Mouse (Mus musculus) MEL (cell line): ENCODE data around the gene Tchhl1. TPM values are rescaled to one million over a fixed set of nuclear protein-coding genes. Genes with fewer than 3 reads are reported as not detected.

Source experiments
- DNase-seq: peaks from one replicate; pipeline ENCODE4 v3.0.0; 2011; ENCODE audit warnings: low read depth, low spot score
- H3K27ac ChIP-seq: 2 replicates; pipeline ENCODE4 v1.5.1; 2012; ENCODE audit warnings: low read depth, mild to moderate bottlenecking, control low read depth, low read length, moderate library complexity; ENCODE audit not compliant: control insufficient read depth
- H3K27me3 ChIP-seq, 2 experiments: fragments of 150-350 bp in 1 of 2; sonication (generic) in 1 of 2; 2 replicates each; pipeline ENCODE4 v1.6.1; 2012; ENCODE audit warnings: low read length in 2 of 2, mild to moderate bottlenecking in 2 of 2, improper control_type of control experiment in 1 of 2, moderate library complexity in 1 of 2; ENCODE audit not compliant: insufficient read depth in 2 of 2, control insufficient read depth in 1 of 2
- H3K36me3 ChIP-seq, 2 experiments: 2 replicates each; pipeline ENCODE4 v1.6.1; 2012 to 2014; ENCODE audit warnings: low read length in 2 of 2, improper control_type of control experiment in 1 of 2, inconsistent platforms in 1 of 2, mild to moderate bottlenecking in 1 of 2; ENCODE audit not compliant: insufficient read depth in 2 of 2, control insufficient read depth in 1 of 2
- H3K4me1 ChIP-seq, 2 experiments: fragments of 150-350 bp in 1 of 2; sonication (generic) in 1 of 2; 2 replicates each; pipeline ENCODE4 v1.6.1; 2012; ENCODE audit warnings: low read length in 2 of 2, improper control_type of control experiment in 1 of 2, mild to moderate bottlenecking in 1 of 2; ENCODE audit not compliant: insufficient read depth in 2 of 2, control insufficient read depth in 1 of 2
- H3K4me3 ChIP-seq, 2 experiments: fragments of 150-350 bp in 1 of 2; sonication (generic) in 1 of 2; 2 replicates each; pipeline ENCODE4 v1.5.1; 2012; ENCODE audit warnings: low read depth in 2 of 2, low read length in 2 of 2, mild to moderate bottlenecking in 2 of 2, moderate library complexity in 2 of 2, control low read depth in 1 of 2, improper control_type of control experiment in 1 of 2; ENCODE audit not compliant: control insufficient read depth in 1 of 2, insufficient read depth in 1 of 2
- H3K79me2 ChIP-seq: 2 replicates; pipeline ENCODE4 v1.6.1; 2012; ENCODE audit warnings: mild to moderate bottlenecking, low read length, moderate library complexity; ENCODE audit not compliant: control insufficient read depth, poor library complexity, insufficient read depth
- H3K9ac ChIP-seq: 2 replicates; pipeline ENCODE4 v1.6.1; 2012; ENCODE audit warnings: low read depth, mild to moderate bottlenecking, control low read depth, low read length, moderate library complexity; ENCODE audit not compliant: control insufficient read depth, poor library complexity, severe bottlenecking
- H3K9me3 ChIP-seq: fragments of 150-350 bp; sonication (generic); replicated peaks from 2 replicates; pipeline ENCODE4 v1.6.1; 2012; ENCODE audit warnings: mild to moderate bottlenecking, low read length, improper control_type of control experiment, moderate library complexity; ENCODE audit not compliant: insufficient read depth
- BHLHE40 ChIP-seq: IDR thresholded peaks from 2 replicates; pipeline ENCODE4 v1.6.1; 2012; ENCODE audit warnings: low read depth, mild to moderate bottlenecking, inconsistent platforms, low read length, improper control_type of control experiment, borderline replicate concordance
- CHD1 ChIP-seq: IDR thresholded peaks from 2 replicates; pipeline ENCODE4 v1.6.1; 2012; ENCODE audit warnings: low read depth, mild to moderate bottlenecking, inconsistent platforms, low read length, improper control_type of control experiment
- CTCF ChIP-seq, 3 experiments: IDR thresholded peaks in 2 of 3; conservative IDR thresholded peaks in 1 of 3; 2 replicates each; pipeline ENCODE4 v1.5.1; 2011 to 2012; ENCODE audit warnings: low read length in 3 of 3, low read depth in 2 of 3, mild to moderate bottlenecking in 2 of 3, improper control_type of control experiment in 1 of 3, inconsistent platforms in 1 of 3, mixed read lengths in 1 of 3, moderate library complexity in 1 of 3; ENCODE audit not compliant: control insufficient read depth in 1 of 3, insufficient read depth in 1 of 3, poor library complexity in 1 of 3, severe bottlenecking in 1 of 3
- ETS1 ChIP-seq: IDR thresholded peaks from 2 replicates; pipeline ENCODE4 v1.6.1; 2012; ENCODE audit warnings: low read depth, mild to moderate bottlenecking, inconsistent platforms, low read length, improper control_type of control experiment, moderate library complexity
- GATA1 ChIP-seq: IDR thresholded peaks from 2 replicates; pipeline ENCODE4 v1.6.1; 2011; ENCODE audit warnings: low read depth, low read length, improper control_type of control experiment
- JUND ChIP-seq: IDR thresholded peaks from 2 replicates; pipeline ENCODE4 v1.6.1; 2011; ENCODE audit warnings: low read depth, mild to moderate bottlenecking, improper control_type of control experiment, low read length
- KAT2A ChIP-seq: conservative IDR thresholded peaks from 2 replicates; pipeline ENCODE4 v1.6.1; 2012; ENCODE audit warnings: low read depth, low read length, improper control_type of control experiment, inconsistent platforms
- MAFK ChIP-seq: IDR thresholded peaks from 2 replicates; pipeline ENCODE4 v1.6.1; 2011; ENCODE audit warnings: low read depth, mild to moderate bottlenecking, low read length, improper control_type of control experiment, borderline replicate concordance
- MAZ ChIP-seq: IDR thresholded peaks from 2 replicates; pipeline ENCODE4 v1.6.1; 2012; ENCODE audit warnings: low read depth, mild to moderate bottlenecking, inconsistent platforms, low read length, improper control_type of control experiment
- MXI1 ChIP-seq: IDR thresholded peaks from 2 replicates; pipeline ENCODE4 v1.6.1; 2011; ENCODE audit warnings: mild to moderate bottlenecking, low read depth, low read length, improper control_type of control experiment
- MYB ChIP-seq: IDR thresholded peaks from 2 replicates; pipeline ENCODE4 v1.6.1; 2011; ENCODE audit warnings: mild to moderate bottlenecking, low read depth, low read length, improper control_type of control experiment
- MYC ChIP-seq: IDR thresholded peaks from 2 replicates; pipeline ENCODE4 v1.6.1; 2011; ENCODE audit warnings: low read depth, mild to moderate bottlenecking, low read length, improper control_type of control experiment, moderate library complexity
- NELFE ChIP-seq: IDR thresholded peaks from 2 replicates; pipeline ENCODE4 v1.6.1; 2011; ENCODE audit warnings: low read depth, low read length, improper control_type of control experiment
- POLR2AphosphoS2 ChIP-seq: IDR thresholded peaks from 2 replicates; pipeline ENCODE4 v1.6.1; 2011; ENCODE audit warnings: low read length, improper control_type of control experiment
- RCOR1 ChIP-seq: IDR thresholded peaks from 2 replicates; pipeline ENCODE4 v1.6.1; 2012; ENCODE audit warnings: low read depth, mild to moderate bottlenecking, inconsistent platforms, low read length, improper control_type of control experiment
- TAL1 ChIP-seq: IDR thresholded peaks from 2 replicates; pipeline ENCODE4 v1.6.1; 2012; ENCODE audit warnings: mild to moderate bottlenecking, inconsistent platforms, low read length, moderate library complexity, mixed read lengths
- TBP ChIP-seq: IDR thresholded peaks from 2 replicates; pipeline ENCODE4 v1.8.0; 2011; ENCODE audit warnings: low read depth, low read length, improper control_type of control experiment
- TCF12 ChIP-seq: IDR thresholded peaks from 2 replicates; pipeline ENCODE4 v1.6.1; 2014; ENCODE audit warnings: low read depth, mild to moderate bottlenecking, inconsistent platforms, low read length, improper control_type of control experiment, moderate library complexity
- UBTF ChIP-seq: IDR thresholded peaks from 2 replicates; pipeline ENCODE4 v1.6.1; 2012; ENCODE audit warnings: low read depth, mild to moderate bottlenecking, inconsistent platforms, low read length, improper control_type of control experiment, moderate library complexity, borderline replicate concordance; ENCODE audit not compliant: insufficient read depth
- USF1 ChIP-seq: IDR thresholded peaks from 2 replicates; pipeline ENCODE4 v1.6.1; 2014; ENCODE audit warnings: low read depth, mild to moderate bottlenecking, inconsistent platforms, low read length, improper control_type of control experiment, moderate library complexity
- USF2 ChIP-seq, 2 experiments: IDR thresholded peaks; 2 replicates each; pipeline ENCODE4 v1.6.1; 2011 to 2012; ENCODE audit warnings: improper control_type of control experiment in 2 of 2, low read length in 2 of 2, borderline replicate concordance in 1 of 2, inconsistent platforms in 1 of 2, low read depth in 1 of 2, mild to moderate bottlenecking in 1 of 2; ENCODE audit not compliant: insufficient read depth in 1 of 2
- polyA plus RNA-seq, 2 experiments: library from polyadenylated mRNA; stranded (reverse) in 1 of 2; unstranded in 1 of 2; fragments of >175 nt in 1 of 2; fragments of >200 nt in 1 of 2; gene quantifications; 2 replicates each; pipeline versions ENCODE4 v1.2.1 to v1.2.4; 2012; ENCODE audit warnings: low replicate concordance in 2 of 2, low read depth in 1 of 2; ENCODE audit not compliant: insufficient read length in 2 of 2, insufficient read depth in 1 of 2, missing spikeins in 1 of 2
- total RNA-seq: library from RNA; depleted of rRNA; stranded (reverse); fragments of 300-350 nt; gene quantifications from 2 replicates; pipeline ENCODE4 v1.2.3, GENCODE M21; 2012

Tchhl1 gene
- total and polyA plus RNA-seq, 3 experiments = not detected

DNA sequence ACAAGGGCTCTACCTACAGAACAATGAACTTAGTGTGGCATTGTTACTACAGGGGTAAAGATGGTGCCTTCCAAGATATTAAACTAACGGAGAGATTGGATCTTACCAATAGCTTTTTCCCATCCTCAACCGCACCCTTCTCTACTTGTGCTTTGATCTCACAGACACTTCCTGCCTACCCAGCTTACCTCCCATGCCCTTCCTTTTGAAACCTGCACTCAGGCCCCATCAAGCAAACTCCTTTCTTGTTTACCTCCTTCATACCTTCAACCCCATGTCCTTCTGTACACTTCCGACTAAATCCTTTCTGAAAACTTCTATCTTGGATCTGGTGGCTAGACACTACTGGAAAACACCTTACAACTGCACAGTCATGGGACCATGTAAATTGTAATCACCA is 46.1 kb downstream of the Tchhl1 start:
- H3K79me2 ChIP-seq = no peaks in the 10 kb centered on the region
- TF ChIP-seq BHLHE40 (no peak), USF1 (no peak), NELFE (no peak), GATA1 (no peak), RCOR1 (no peak), MAZ (no peak), KAT2A (no peak)
- H3K4me1 ChIP-seq = no peaks in the 10 kb centered on the region
- no peaks in the 10 kb centered on the region for H3K9me3 ChIP-seq
- no peak overlapping the region for H3K9ac ChIP-seq
- no peaks in the 10 kb centered on the region for H3K36me3 ChIP-seq
- no peak for DNase-seq
- H3K27me3 ChIP-seq = peaks cover 0 to 6% of the 10 kb centered on the region in 2 experiments; a peak in 1 of 4 replicates
- H3K4me3 ChIP-seq = no peak overlapping the region
- H3K27ac ChIP-seq = no peak overlapping the region

- no peak overlapping the region for H3K9ac ChIP-seq
- DNase-seq = no peak
- H3K79me2 ChIP-seq = no peaks in the 10 kb centered on the region
- H3K27ac ChIP-seq = no peak overlapping the region
- H3K27me3 ChIP-seq = peaks cover 0 to 2% of the 10 kb centered on the region in 2 experiments; a peak in 1 of 4 replicates
- H3K4me3 ChIP-seq = no peak overlapping the region
- TF ChIP-seq MYC (no peak), CTCF (IDR thresholded peaks at IDR 0.05 in 2 of 3, conservative IDR thresholded peaks at IDR 0.05 in 1 of 3; ENCODE audit: control insufficient read depth in 1 of 3, insufficient read depth in 1 of 3, low read depth in 2 of 3, low read length in 3 of 3, poor library complexity in 1 of 3, severe bottlenecking in 1 of 3) (no peak), ETS1 (no peak), TCF12 (no peak), CHD1 (no peak), GATA1 (no peak), TAL1 (no peak), MXI1 (no peak), MYB (no peak), MAFK (no peak), USF2 (IDR thresholded peaks at IDR 0.05; ENCODE audit: borderline replicate concordance in 1 of 2, insufficient read depth in 1 of 2, low read depth in 1 of 2, low read length in 2 of 2) (no peak), TBP (no peak), UBTF (no peak), JUND (no peak), POLR2AphosphoS2 (no peak)
- no peaks in the 10 kb centered on the region for H3K36me3 ChIP-seq
- no peaks in the 10 kb centered on the region for H3K4me1 ChIP-seq
- H3K9me3 ChIP-seq = no peaks in the 10 kb centered on the region
Measured at GRCm38 (mm10) chr3:93517343-93517742, 48.8 kb downstream of the Tchhl1 start.
